Mouse (Mus musculus) heart, adult 2 months (tissue): ENCODE data around the gene Tns3.

Experiments used
- CTCF ChIP-seq: fragments of 200-600 bp; IDR thresholded peaks from 2 replicates; pipeline ENCODE4 v1.8.1; 2022; ENCODE audit warnings: antibody characterized with exemption, mild to moderate bottlenecking, moderate library complexity
- EP300 ChIP-seq: fragments of 200-500 bp; IDR thresholded peaks from 2 replicates; pipeline ENCODE4 v1.6.1; 2011; ENCODE audit warnings: low read depth, low read length, control low read depth; ENCODE audit not compliant: insufficient read depth
- POLR2A ChIP-seq: fragments of 200-500 bp; IDR thresholded peaks from 2 replicates; pipeline ENCODE4 v1.6.1; 2011; ENCODE audit warnings: mild to moderate bottlenecking, low read depth, low read length, control low read depth; ENCODE audit not compliant: insufficient read depth

DNA sequence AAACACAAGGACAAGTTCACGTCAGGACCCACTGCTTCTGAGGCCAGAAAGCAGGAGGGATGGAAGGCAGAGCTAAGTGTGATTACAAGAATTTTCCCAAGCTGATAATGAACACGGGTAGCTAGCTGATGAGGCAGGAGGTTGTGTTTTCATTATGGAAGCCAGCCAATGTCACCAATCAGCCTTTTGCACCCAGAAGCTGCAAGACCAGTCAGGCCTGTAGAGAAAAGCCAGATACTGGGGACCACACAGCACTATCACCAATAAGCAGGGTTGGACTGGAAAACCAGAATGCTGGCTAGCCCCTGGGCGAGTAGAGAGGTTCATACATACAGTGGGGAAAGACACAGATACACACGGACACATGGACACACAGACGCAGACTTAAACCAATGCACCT, 73.1 kb downstream of the Tns3 start:
- TF ChIP-seq POLR2A (no peak), CTCF (no peak), EP300 (no peak)
